Mouse (Mus musculus) megakaryocyte, adult 5-6 weeks (primary cell): Measurements from ENCODE around the gene Olfr304. TPM values are rescaled to one million over a fixed set of nuclear protein-coding genes. Genes with fewer than 3 reads are reported as not detected.
"Not testable (repeated sequence)": the region's sequence is repeated elsewhere in the genome, so short reads cannot be mapped to it uniquely, and the experiment has no call there.

ENCODE experiments used
- ATAC-seq: 2 replicates; pipeline ENCODE4 v1.8.0; 2016; ENCODE audit warnings: mild to moderate bottlenecking, inconsistent platforms; ENCODE audit not compliant: poor library complexity, severe bottlenecking
- total RNA-seq, 2 experiments: library from RNA; stranded (forward) in 1 of 2; stranded (reverse) in 1 of 2; fragments of 153-499, 151-499 nt in 1 of 2; fragments of 221-1000, 200-1000 nt in 1 of 2; gene quantifications; 2 replicates each; pipeline versions ENCODE4 v1.2.3 to v1.2.4; 2015 to 2017

Gene Olfr304
- total RNA-seq (2015) (not detected in 2 replicates), total RNA-seq (2017) (not detected in 2 replicates)

- ATAC-seq, result no peak
These were observed at the start of gene Olfr304 for GRCm38 (mm10) chr7:86386558-86386957. Olfr304 (minus strand) TSS chr7:86386658.

GRCm38 (mm10) chr7:86403546-86403945 is 17.1 kb upstream of the Olfr304 start, which contains the start of gene Olfr301:
Olfr301 (plus strand) TSS chr7:86403846.
- ATAC-seq, result no peak

- ATAC-seq, result no peak
These were observed 11.2 kb upstream of the Olfr304 start, which contains the start of gene Olfr303 for GRCm38 (mm10) chr7:86397689-86398088. Olfr303 (minus strand) TSS chr7:86397789.

GRCm38 (mm10) chr7:86385769-86386168 is 689 bp downstream of the Olfr304 start:
- no peak for ATAC-seq

GRCm38 (mm10) chr7:86366828-86367227 is 19.6 kb downstream of the Olfr304 start, which contains the start of gene Olfr305:
Olfr305 (minus strand) TSS chr7:86366928.
- ATAC-seq, result no peak

GRCm38 (mm10) chr7:86346296-86346695 is 40.2 kb downstream of the Olfr304 start:
- not testable (repeated sequence) for ATAC-seq

- no peak for ATAC-seq
These were observed 42.2 kb downstream of the Olfr304 start for GRCm38 (mm10) chr7:86344253-86344652.

GRCm38 (mm10) chr7:86342881-86343565 is 43.4 kb downstream of the Olfr304 start:
- ATAC-seq, result no peak

GRCm38 (mm10) chr7:86337486-86337885 is 49.0 kb downstream of the Olfr304 start, which contains the start of gene Olfr307:
Olfr307 (minus strand) TSS chr7:86337586.
- no peak for ATAC-seq

Other genes starting within 250 kb of the Olfr304 start
- not detected in 2 replicates for gene Vmn2r75, start 214.9 kb downstream of the Olfr304 start, total RNA-seq (2015)
- gene Vmn2r75, start 214.9 kb downstream of the Olfr304 start, total RNA-seq (2017), result not detected in 2 replicates
- not detected in 2 replicates for gene Vmn2r76, start 140.3 kb downstream of the Olfr304 start, total RNA-seq (2015)
- gene Vmn2r76, start 140.3 kb downstream of the Olfr304 start, total RNA-seq (2017), result under 0.01 TPM in 1 of 2 replicates, not detected in the other
- not detected in 2 replicates for gene Olfr310, start 109.5 kb downstream of the Olfr304 start, total RNA-seq (2015)
- not detected in 2 replicates for gene Olfr310, start 109.5 kb downstream of the Olfr304 start, total RNA-seq (2017)
- not detected in 2 replicates for gene Olfr309, start 73.0 kb downstream of the Olfr304 start, total RNA-seq (2015)
- gene Olfr309, start 73.0 kb downstream of the Olfr304 start, total RNA-seq (2017), result not detected in 2 replicates
- gene Olfr308, start 61.0 kb downstream of the Olfr304 start, total RNA-seq (2015), result not detected in 2 replicates
- gene Olfr308, start 61.0 kb downstream of the Olfr304 start, total RNA-seq (2017), result not detected in 2 replicates
- gene Olfr307, start 49.1 kb downstream of the Olfr304 start, total RNA-seq (2015), result not detected in 2 replicates
- not detected in 2 replicates for gene Olfr307, start 49.1 kb downstream of the Olfr304 start, total RNA-seq (2017)
- not detected in 2 replicates for gene Olfr305, start 19.7 kb downstream of the Olfr304 start, total RNA-seq (2015)
- gene Olfr305, start 19.7 kb downstream of the Olfr304 start, total RNA-seq (2017), result not detected in 2 replicates
- gene Olfr303, start 11.1 kb upstream of the Olfr304 start, total RNA-seq (2015), result not detected in 2 replicates
- not detected in 2 replicates for gene Olfr303, start 11.1 kb upstream of the Olfr304 start, total RNA-seq (2017)
- not detected in 2 replicates for gene Olfr301, start 17.2 kb upstream of the Olfr304 start, total RNA-seq (2015)
- gene Olfr301, start 17.2 kb upstream of the Olfr304 start, total RNA-seq (2017), result not detected in 2 replicates
- not detected in 2 replicates for gene Olfr299, start 73.3 kb upstream of the Olfr304 start, total RNA-seq (2015)
- gene Olfr299, start 73.3 kb upstream of the Olfr304 start, total RNA-seq (2017), result not detected in 2 replicates
- gene Olfr298, start 105.8 kb upstream of the Olfr304 start, total RNA-seq (2015), result not detected in 2 replicates
- gene Olfr298, start 105.8 kb upstream of the Olfr304 start, total RNA-seq (2017), result not detected in 2 replicates
- not detected in 2 replicates for gene Olfr297, start 133.3 kb upstream of the Olfr304 start, total RNA-seq (2015)
- not detected in 2 replicates for gene Olfr297, start 133.3 kb upstream of the Olfr304 start, total RNA-seq (2017)
- not detected in 2 replicates for gene Olfr295, start 197.2 kb upstream of the Olfr304 start, total RNA-seq (2015)
- gene Olfr295, start 197.2 kb upstream of the Olfr304 start, total RNA-seq (2017), result not detected in 2 replicates
- gene Olfr294, start 230.0 kb upstream of the Olfr304 start, total RNA-seq (2015), result not detected in 2 replicates
- gene Olfr294, start 230.0 kb upstream of the Olfr304 start, total RNA-seq (2017), result not detected in 2 replicates